In the genomic region with DNA sequence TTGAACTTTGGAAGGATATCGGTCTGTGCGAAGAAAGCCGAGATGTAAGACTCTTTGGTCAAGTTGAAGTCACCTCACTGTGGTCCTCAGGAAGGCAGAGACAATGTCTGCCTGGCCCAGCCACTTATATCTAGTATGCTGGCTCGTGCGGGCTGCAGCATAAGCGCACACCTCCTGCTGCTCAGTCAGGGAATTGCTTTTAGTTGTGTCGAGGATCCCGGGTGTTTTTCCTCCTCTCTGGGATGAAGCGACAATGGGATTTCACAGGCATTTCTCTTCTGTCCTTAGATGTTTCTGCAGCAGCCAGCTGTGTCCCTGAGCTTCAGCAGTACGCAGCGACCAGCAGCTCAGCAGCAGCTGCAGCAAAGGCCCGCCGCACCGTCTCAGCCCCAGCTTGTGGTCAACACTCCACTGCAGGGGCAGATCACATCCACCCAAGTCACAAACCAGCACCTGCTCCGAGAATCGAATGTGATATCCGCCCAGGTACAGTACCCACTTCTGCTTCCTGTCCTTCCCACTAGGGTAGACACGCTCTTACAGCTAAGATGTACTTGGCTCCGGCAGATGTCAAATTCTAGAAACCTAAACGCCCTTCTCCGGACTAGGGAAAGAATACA, we compare ENCODE assay signal across 11 mouse cellular contexts. TPM values are rescaled to one million over a fixed set of nuclear protein-coding genes. Genes with fewer than 3 reads are reported as not detected.
A peak's percentile ranks its signal among the peaks of the same experiment; 100 is the strongest.
DNase-seq lines count a peak whose midpoint lies in the region; ATAC-seq and TF ChIP-seq lines count a peak whose summit lies in the region.
"Had no signal": no experiment of that assay in that cellular context is flagged by ENCODE, and none has a peak within 500 bp of the region (broad histone marks: within the 10 kb centered on the region; RNA-seq: fewer than 3 reads in every experiment).

No protein-coding gene starts in this region.

- WGBS in intestine, postnatal 0 days = 61% methylated on average over 21 of the region's 21 CpGs
- WGBS in intestine, embryonic 16.5 days = 59% methylated on average over 21 of the region's 21 CpGs
- WGBS in forebrain, embryonic 16.5 days = 61% methylated on average over 21 of the region's 21 CpGs

- no peak overlapping the region for H3K27ac ChIP-seq in intestine, postnatal 0 days (ENCODE audit: low read depth, low read length)
- H3K27ac ChIP-seq in intestine, embryonic 16.5 days (ENCODE audit: low read length) = no peak overlapping the region
- no peak overlapping the region for H3K27ac ChIP-seq in forebrain, embryonic 16.5 days (ENCODE audit: low read length)
- H3K27ac ChIP-seq: heart, embryonic 13.5 days; limb, embryonic 12.5 days had no signal

- no peak overlapping the region for H3K4me3 ChIP-seq in intestine, postnatal 0 days (ENCODE audit: low read depth, low read length)
- no peak overlapping the region for H3K4me3 ChIP-seq in intestine, embryonic 16.5 days (ENCODE audit: low read length)
- H3K4me3 ChIP-seq in forebrain, embryonic 16.5 days (replicated peaks; ENCODE audit: low read length) = no peak overlapping the region
- H3K4me3 ChIP-seq: heart, embryonic 13.5 days; limb, embryonic 12.5 days had no signal

- ATAC-seq in intestine, postnatal 0 days = no peak
- no peak for ATAC-seq in intestine, embryonic 16.5 days
- ATAC-seq in forebrain, embryonic 16.5 days = peak; percentile 57

- H3K9ac ChIP-seq in intestine, postnatal 0 days (ENCODE audit: low read depth, low read length) = no peak overlapping the region
- H3K9ac ChIP-seq in intestine, embryonic 16.5 days (ENCODE audit: low read depth, low read length) = no peak overlapping the region
- no peak overlapping the region for H3K9ac ChIP-seq in forebrain, embryonic 16.5 days (replicated peaks; ENCODE audit: low read depth, low read length)
- H3K9ac ChIP-seq: heart, embryonic 13.5 days; limb, embryonic 12.5 days had no signal

- no peaks in the 10 kb centered on the region for H3K4me1 ChIP-seq in intestine, postnatal 0 days (replicated peaks; ENCODE audit: control insufficient read depth, insufficient read depth, low read length)
- no peaks in the 10 kb centered on the region for H3K4me1 ChIP-seq in intestine, embryonic 16.5 days (ENCODE audit: control insufficient read depth, insufficient read depth, low read length)
- no peaks in the 10 kb centered on the region; the same call in 1 of the 2 replicates for H3K4me1 ChIP-seq in forebrain, embryonic 16.5 days (replicated peaks; ENCODE audit: control insufficient read depth, insufficient read depth, low read length)
- H3K4me1 ChIP-seq: limb, embryonic 12.5 days had no signal

- no peaks in the 10 kb centered on the region for H3K9me3 ChIP-seq in intestine, postnatal 0 days (ENCODE audit: control insufficient read depth)
- H3K9me3 ChIP-seq in intestine, embryonic 16.5 days (ENCODE audit: control insufficient read depth, low read length) = no peaks in the 10 kb centered on the region
- no peaks in the 10 kb centered on the region for H3K9me3 ChIP-seq in forebrain, embryonic 16.5 days (ENCODE audit: control insufficient read depth, low read length)
- H3K9me3 ChIP-seq: heart, embryonic 13.5 days; limb, embryonic 12.5 days had no signal

- no peaks in the 10 kb centered on the region for H3K27me3 ChIP-seq in intestine, postnatal 0 days (replicated peaks; ENCODE audit: control insufficient read depth, insufficient read depth, low read length)
- no peaks in the 10 kb centered on the region for H3K27me3 ChIP-seq in intestine, embryonic 16.5 days (replicated peaks; ENCODE audit: control insufficient read depth, insufficient read depth, low read length)
- H3K27me3 ChIP-seq in forebrain, embryonic 16.5 days (replicated peaks; ENCODE audit: control insufficient read depth, insufficient read depth, low read length) = no peaks in the 10 kb centered on the region

- TF ChIP-seq CTCF in intestine, postnatal 0 days (IDR thresholded peaks at IDR 0.05; ENCODE audit: low read depth) = peak; percentile 66

- H3K36me3 ChIP-seq in intestine, postnatal 0 days (ENCODE audit: control insufficient read depth, insufficient read depth) = peaks cover 12% of the 10 kb centered on the region; the same call in 1 of the 2 replicates
- no peaks in the 10 kb centered on the region for H3K36me3 ChIP-seq in intestine, embryonic 16.5 days (ENCODE audit: control insufficient read depth, insufficient read depth, low read length)
- H3K36me3 ChIP-seq in forebrain, embryonic 16.5 days (ENCODE audit: control insufficient read depth, insufficient read depth) = no peaks in the 10 kb centered on the region
- H3K36me3 ChIP-seq: heart, embryonic 13.5 days; limb, embryonic 12.5 days had no signal

- H3K4me2 ChIP-seq in intestine, postnatal 0 days (replicated peaks; ENCODE audit: low read depth) = no peak overlapping the region
- H3K4me2 ChIP-seq in intestine, embryonic 16.5 days (ENCODE audit: low read depth, low read length) = no peak overlapping the region
- H3K4me2 ChIP-seq in forebrain, embryonic 16.5 days (ENCODE audit: low read length) = no peak overlapping the region
- H3K4me2 ChIP-seq: heart, embryonic 13.5 days; limb, embryonic 12.5 days had no signal

- DNase-seq in urinary bladder, adult 2 months (ENCODE audit: low spot score) = peak; percentile 14
- DNase-seq in urinary bladder, postnatal 36 days (ENCODE audit: low spot score in 2 of 2) = no peak
- DNase-seq in thymus, postnatal 4 days = peak; percentile 63
- DNase-seq in urinary bladder, postnatal 14 days (ENCODE audit: low spot score) = no peak
- no peak for DNase-seq in urinary bladder, postnatal 25 days (ENCODE audit: low spot score)
- DNase-seq: kidney, adult 18-20 months had no signal

RNA-seq across cellular contexts. Expression of gene Rpl31, which starts 22.6 kb away (rescaled TPM):
- 434 and 438 TPM in 2 replicates for polyA plus RNA-seq in intestine, postnatal 0 days (2015; fragmentation: Nextera tagmentation; extraction: Ambion mirVana)
- polyA plus RNA-seq in intestine, embryonic 16.5 days (2015; fragmentation: Nextera tagmentation; extraction: Ambion mirVana) = 426 and 432 TPM in 2 replicates
- 1,681 and 1,760 TPM in 2 replicates for polyA plus RNA-seq in urinary bladder, adult 2 months (2012; rRNA removed)
- polyA plus RNA-seq in forebrain, embryonic 16.5 days (2015; fragmentation: Nextera tagmentation; extraction: Ambion mirVana) = 288 and 293 TPM in 2 replicates

Comparison
In these comparisons a context has a peak if more than half of its experiments do, and no peak if none do; other contexts are left out.
1. DNase-seq: peak in urinary bladder, adult 2 months (single experiment) and thymus, postnatal 4 days (single experiment); none in urinary bladder, postnatal 36 days (0 of 2), urinary bladder, postnatal 14 days (single experiment) and urinary bladder, postnatal 25 days (single experiment).